Mouse (Mus musculus) spleen, adult 2 months (tissue): ENCODE measurements around the gene Tyro3. TPM values are rescaled to one million over a fixed set of nuclear protein-coding genes. Genes with fewer than 3 reads are reported as not detected.

ENCODE experiments used
- DNase-seq, 2 experiments: peaks; one replicate each; pipeline versions ENCODE4 v3.0.0 to v3.0.0-alpha.2; 2012 to 2021; ENCODE audit warnings: low spot score in 2 of 2, low read depth in 1 of 2
- H3K27ac ChIP-seq: fragments of 200-500 bp; 2 replicates; pipeline ENCODE4 v1.5.1; 2012; ENCODE audit warnings: low read length, inconsistent platforms; ENCODE audit not compliant: insufficient read depth
- H3K27me3 ChIP-seq: fragments of 200-500 bp; 2 replicates; pipeline ENCODE4 v1.6.1; 2012; ENCODE audit warnings: mild to moderate bottlenecking, moderate library complexity, low read length, inconsistent platforms; ENCODE audit not compliant: control insufficient read depth, insufficient read depth
- H3K36me3 ChIP-seq: fragments of 200-500 bp; 2 replicates; pipeline ENCODE4 v1.6.1; 2012; ENCODE audit warnings: mild to moderate bottlenecking, low read length, inconsistent platforms; ENCODE audit not compliant: control insufficient read depth, insufficient read depth
- H3K4me1 ChIP-seq: fragments of 200-500 bp; 2 replicates; pipeline ENCODE4 v1.6.1; 2011; ENCODE audit warnings: inconsistent platforms; ENCODE audit not compliant: control insufficient read depth, insufficient read depth, insufficient read length
- H3K4me3 ChIP-seq: fragments of 200-500 bp; 2 replicates; pipeline ENCODE4 v1.5.1; 2011; ENCODE audit warnings: mild to moderate bottlenecking, inconsistent platforms; ENCODE audit not compliant: insufficient read depth, insufficient read length; ENCODE audit errors: extremely low read depth
- CTCF ChIP-seq: fragments of 200-500 bp; IDR thresholded peaks from 2 replicates; pipeline ENCODE4 v1.5.1; 2011; ENCODE audit warnings: mild to moderate bottlenecking, inconsistent platforms; ENCODE audit not compliant: insufficient read depth, insufficient read length, insufficient replicate concordance; ENCODE audit errors: extremely low read depth
- POLR2A ChIP-seq: fragments of 200-500 bp; IDR thresholded peaks from 2 replicates; pipeline ENCODE4 v1.6.1; 2011; ENCODE audit warnings: low read depth, low read length, inconsistent platforms
- WGBS: fragments of 180-500 bp; shearing (Covaris S2); methylation state at CpG from one replicate; pipeline ENCODE4 v1.1.7; 2018; 5-methylcytosine and 5-hydroxymethylcytosine counted together
- polyA plus RNA-seq: library from polyadenylated mRNA; depleted of rRNA; stranded (reverse); fragments of >200 nt; gene quantifications from 2 replicates; pipeline ENCODE4 v1.2.3, GENCODE M21; 2012; rRNA removed

Gene Tyro3
- polyA plus RNA-seq, 1 experiment, result 1.7 TPM

- H3K4me3 ChIP-seq, result no peak overlapping the region
- H3K27me3 ChIP-seq, result no peaks in the 10 kb centered on the region
- H3K27ac ChIP-seq, result no peak overlapping the region
- no peak for TF ChIP-seq CTCF
- 89% methylated on average over 4 of the region's 4 CpGs for WGBS
- no peaks in the 10 kb centered on the region for H3K36me3 ChIP-seq
- DNase-seq, result no peak
- no peaks in the 10 kb centered on the region for H3K4me1 ChIP-seq
Measured at GRCm38 (mm10) chr2:119853811-119854210, 56.3 kb downstream of the Tyro3 start.

- TF ChIP-seq POLR2A, result no peak
- TF ChIP-seq CTCF, result no peak
- Histone ChIP-seq H3K36me3 (no peaks in the 10 kb centered on the region), H3K27ac (no peak overlapping the region), H3K4me1 (no peaks in the 10 kb centered on the region), H3K4me3 (no peak overlapping the region), H3K27me3 (no peaks in the 10 kb centered on the region)
- WGBS, result 72% methylated on average over 6 of the region's 6 CpGs
- DNase-seq, result no peak
Measured at GRCm38 (mm10) chr2:119855310-119855850, 57.8 kb downstream of the Tyro3 start.

- Histone ChIP-seq H3K27ac (no peak overlapping the region), H3K4me1 (no peaks in the 10 kb centered on the region), H3K36me3 (no peaks in the 10 kb centered on the region), H3K27me3 (no peaks in the 10 kb centered on the region), H3K4me3 (no peak overlapping the region)
- WGBS, result 98% methylated on average over 2 of the region's 2 CpGs
- DNase-seq, result no peak
- TF ChIP-seq POLR2A (no peak), CTCF (no peak)
Measured at GRCm38 (mm10) chr2:119857341-119857740, 59.8 kb downstream of the Tyro3 start.

- Histone ChIP-seq H3K27me3 (peaks cover 2% of the 10 kb centered on the region; the same call in 1 of the 2 replicates), H3K27ac (no peak overlapping the region), H3K4me1 (no peaks in the 10 kb centered on the region), H3K36me3 (no peaks in the 10 kb centered on the region), H3K4me3 (no peak overlapping the region)
- TF ChIP-seq CTCF, result no peak
- TF ChIP-seq POLR2A, result no peak
- DNase-seq, result no peak
- 40% methylated on average over 4 of the region's 4 CpGs for WGBS
Measured at GRCm38 (mm10) chr2:119864484-119864883, 67.0 kb downstream of the Tyro3 start.

Other genes starting within 250 kb of the Tyro3 start
- 1.3 and 1.7 TPM in 2 replicates for gene Nusap1, start 179.4 kb upstream of the Tyro3 start, polyA plus RNA-seq
- gene Oip5, start 179.3 kb upstream of the Tyro3 start, polyA plus RNA-seq, result 3.7 and 7.2 TPM in 2 replicates
- 1.5 and 2.1 TPM in 2 replicates for gene Ndufaf1, start 134.9 kb upstream of the Tyro3 start, polyA plus RNA-seq
- 7.4 and 7.9 TPM in 2 replicates for gene Rtf1, start 122.7 kb upstream of the Tyro3 start, polyA plus RNA-seq
- gene Itpka, start 55.4 kb upstream of the Tyro3 start, polyA plus RNA-seq, result 0.72 and 0.81 TPM in 2 replicates
- gene Ltk, start 37.3 kb upstream of the Tyro3 start, polyA plus RNA-seq, result 9.0 and 15.0 TPM in 2 replicates
- 25.7 and 30.7 TPM in 2 replicates for gene Rpap1, start 10.2 kb upstream of the Tyro3 start, polyA plus RNA-seq
- gene Mga, start 99.5 kb downstream of the Tyro3 start, polyA plus RNA-seq, result 16.5 and 19.3 TPM in 2 replicates
- gene Mapkbp1, start 175.0 kb downstream of the Tyro3 start, polyA plus RNA-seq, result 6.0 and 7.5 TPM in 2 replicates
- 5.9 and 13.4 TPM in 2 replicates for gene Jmjd7, start 229.8 kb downstream of the Tyro3 start, polyA plus RNA-seq
- 5.3 and 7.9 TPM in 2 replicates for gene Gm28042, start 229.8 kb downstream of the Tyro3 start, polyA plus RNA-seq
- 6.0 and 8.8 TPM in 2 replicates for gene Pla2g4b, start 235.7 kb downstream of the Tyro3 start, polyA plus RNA-seq